Mouse (Mus musculus) G1E-ER4 (cell line): ENCODE data around the gene Fance. TPM values are rescaled to one million over a fixed set of nuclear protein-coding genes. Genes with fewer than 3 reads are reported as not detected.

Experiments used
- GATA1 ChIP-seq: IDR thresholded peaks from one replicate; pipeline ENCODE4 v1.8.0; 2012; ENCODE audit warnings: low read length, inconsistent platforms
- polyA plus RNA-seq: library from polyadenylated mRNA; stranded (reverse); fragments of >175 nt; gene quantifications from 2 replicates; pipeline ENCODE4 v1.2.3, GENCODE M21; 2012

Gene Fance
- polyA plus RNA-seq, 1 experiment = 121 TPM

DNA sequence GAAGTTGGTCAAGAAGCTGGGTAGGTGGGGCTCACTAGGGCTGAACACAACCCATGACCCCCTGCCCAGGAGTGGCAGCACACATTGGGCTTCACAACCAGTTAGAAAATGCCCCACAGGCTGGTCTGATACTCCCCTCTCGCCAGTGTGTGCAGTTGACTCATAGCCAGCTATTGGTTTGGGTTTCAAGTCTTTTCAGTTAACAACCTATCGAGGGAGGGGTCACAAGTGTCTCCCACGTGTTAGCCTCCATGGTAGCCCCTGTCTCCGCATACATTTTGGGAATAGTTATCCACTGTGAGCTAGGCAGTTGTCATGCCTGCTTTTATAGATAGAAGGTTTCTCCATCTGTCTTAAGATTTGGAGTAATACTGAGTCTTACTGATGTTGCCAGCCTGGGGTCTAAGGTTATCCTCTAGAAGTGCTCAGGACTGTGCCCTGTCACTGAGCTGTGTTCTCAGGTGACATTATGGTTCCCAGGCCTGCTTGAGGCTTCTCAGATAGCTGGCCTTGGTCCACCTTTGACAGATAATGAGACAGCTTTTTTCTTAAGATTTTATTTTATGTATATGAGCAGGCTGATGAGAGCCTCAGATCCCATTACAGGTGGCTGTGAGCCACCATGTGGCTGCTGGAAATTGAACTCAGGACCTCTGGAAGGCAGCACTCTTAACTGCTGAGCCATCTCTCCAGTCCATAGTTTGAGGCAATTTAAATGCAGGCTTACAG, 16.3 kb downstream of the Fance start:
- TF ChIP-seq GATA1 = no peak

DNA sequence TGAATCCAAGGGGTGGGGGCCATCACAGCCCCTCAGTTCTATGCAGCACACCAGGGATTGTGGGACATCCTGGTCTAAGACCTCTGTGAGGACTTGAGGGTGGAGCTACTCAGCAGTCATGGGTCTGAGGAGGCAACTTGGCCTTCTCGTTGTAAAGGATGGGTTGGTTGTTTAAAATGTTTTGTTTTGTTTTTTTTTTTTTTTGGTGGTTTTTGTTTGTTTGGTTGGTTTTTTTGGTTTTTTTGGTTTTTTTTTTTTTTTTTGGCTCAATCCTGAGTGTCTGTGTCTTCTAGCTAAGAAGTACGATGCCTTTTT, 16.9 kb downstream of the Fance start:
- TF ChIP-seq GATA1 = no peak

DNA sequence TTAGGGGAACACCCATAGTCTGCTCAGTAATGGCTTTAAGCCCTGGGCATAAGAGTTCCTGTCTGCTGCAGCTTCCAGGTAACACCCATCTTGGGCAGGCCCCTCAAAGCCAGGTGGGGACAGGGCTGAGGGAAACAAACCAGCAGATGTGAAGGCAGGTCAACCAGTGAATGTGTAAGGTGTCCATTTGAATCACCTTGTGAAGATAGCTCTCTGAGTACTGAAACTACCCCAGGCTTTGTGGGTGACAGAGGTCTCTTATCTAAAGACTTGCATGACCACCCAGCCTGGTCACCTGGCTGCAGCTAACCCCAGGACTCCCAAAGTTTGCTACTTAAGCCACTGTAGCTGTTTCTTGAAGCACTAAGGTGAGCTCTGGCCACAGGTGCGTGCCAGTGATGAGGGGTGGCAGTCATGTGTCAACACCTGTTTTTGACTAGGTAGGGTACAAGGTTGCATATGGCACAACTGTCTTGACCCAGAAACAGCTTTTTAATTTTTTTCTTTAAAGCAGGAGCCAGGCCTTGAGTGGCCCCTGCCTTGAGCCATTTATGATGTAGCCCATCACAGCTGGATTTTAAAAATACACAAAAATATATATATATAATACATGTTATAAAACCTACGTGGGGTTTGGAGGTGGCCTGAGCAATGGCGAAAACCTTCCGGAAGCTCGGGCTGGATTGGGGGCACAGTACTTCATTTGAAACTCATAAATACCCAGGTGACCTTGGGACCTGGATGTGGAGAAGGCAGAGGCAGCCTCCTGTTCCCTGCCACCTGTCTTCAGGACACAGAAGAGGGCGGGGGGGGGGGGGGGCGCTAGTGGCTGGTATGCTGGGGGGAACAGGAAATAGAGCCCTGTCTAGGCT, 18.2 kb downstream of the Fance start:
- no peak for TF ChIP-seq GATA1

DNA sequence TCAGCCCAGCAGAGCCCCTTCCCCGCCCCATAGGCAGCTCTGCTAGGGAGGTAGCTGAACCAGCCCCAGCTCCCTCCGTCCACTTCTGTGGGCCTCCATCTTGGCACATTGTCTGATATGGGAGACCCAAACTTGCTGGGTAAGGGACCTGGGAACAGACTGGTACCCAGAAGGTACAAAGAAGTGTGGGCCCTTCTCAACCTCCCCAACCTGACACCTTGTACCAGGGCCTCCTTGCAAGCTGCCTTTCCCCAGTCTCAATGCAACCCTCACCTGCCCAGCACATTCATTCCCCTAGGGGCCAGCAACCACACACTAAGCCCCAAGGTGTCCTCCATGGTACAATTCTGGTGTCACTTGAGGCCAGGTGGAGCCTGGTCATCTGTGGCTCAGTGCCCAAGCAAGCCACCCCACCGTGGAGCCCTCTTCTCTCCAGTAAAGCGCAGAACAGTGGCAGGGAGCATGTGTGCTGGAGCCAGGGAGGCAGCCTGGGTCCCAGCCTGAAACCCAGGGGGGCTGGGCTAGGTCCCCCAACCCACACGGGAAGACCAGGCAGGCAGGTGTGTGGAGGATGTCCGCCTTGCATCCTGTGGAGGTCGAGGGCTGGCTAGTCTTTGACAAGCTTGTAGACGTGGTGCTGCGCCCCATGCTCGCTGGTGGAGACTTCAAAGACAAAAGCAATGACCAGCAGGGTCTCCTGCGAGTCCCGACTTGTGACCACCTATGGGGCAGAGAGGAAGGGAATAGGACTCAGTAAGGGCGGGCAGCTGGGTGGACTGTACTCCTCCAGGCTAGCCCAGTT, 19.0 kb downstream of the Fance start:
- TF ChIP-seq GATA1 = no peak

DNA sequence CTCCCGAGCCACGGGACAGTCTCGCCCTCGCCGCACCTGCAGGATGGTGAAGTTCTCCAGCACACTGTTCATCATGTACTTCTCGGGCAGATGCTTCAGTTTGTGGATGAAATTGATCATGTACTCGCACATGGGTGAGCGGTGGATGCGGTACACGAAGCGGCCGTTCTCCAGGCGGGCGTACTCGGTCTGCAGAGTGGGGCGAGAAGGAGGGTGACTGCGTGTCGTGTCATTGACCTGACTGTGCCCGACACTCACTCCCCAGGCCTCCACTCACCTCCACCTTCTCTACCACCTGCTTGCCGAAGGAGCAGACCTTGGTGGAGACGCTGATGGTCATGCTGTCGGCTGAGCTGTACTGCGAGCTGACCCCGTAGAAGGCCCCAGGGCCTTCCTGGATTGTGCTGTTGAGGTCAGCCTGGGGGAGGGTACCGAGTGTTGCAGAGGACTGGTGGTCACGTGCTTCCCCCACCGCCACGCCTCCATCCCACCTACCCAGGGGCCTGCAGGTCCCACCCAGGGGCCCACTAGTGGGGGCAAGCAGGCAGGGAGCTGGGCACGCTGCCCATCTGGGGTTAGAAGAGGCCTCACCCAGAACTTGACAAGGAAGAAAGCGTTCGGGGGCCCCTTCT, 19.7 kb downstream of the Fance start:
- no peak for TF ChIP-seq GATA1

DNA sequence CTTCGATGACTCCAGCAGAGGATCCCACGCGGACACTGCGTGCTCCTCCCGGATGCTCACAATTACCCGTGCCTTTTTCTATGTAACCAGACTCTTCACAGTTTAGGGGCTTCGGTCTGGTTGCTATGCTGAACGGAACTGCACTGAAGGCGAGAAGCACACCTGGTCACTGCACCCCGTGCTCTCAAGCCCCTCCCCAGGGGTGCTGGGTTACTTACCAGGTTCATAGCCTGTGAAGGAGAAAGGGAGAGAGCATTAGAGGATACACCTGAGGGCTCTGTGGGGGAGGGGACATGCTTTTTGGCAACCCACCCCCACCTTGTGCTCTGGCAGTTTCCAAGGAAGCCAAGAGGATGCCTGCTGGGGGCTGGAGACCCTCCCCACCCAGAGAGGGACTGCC, 21.9 kb downstream of the Fance start:
- no peak for TF ChIP-seq GATA1

DNA sequence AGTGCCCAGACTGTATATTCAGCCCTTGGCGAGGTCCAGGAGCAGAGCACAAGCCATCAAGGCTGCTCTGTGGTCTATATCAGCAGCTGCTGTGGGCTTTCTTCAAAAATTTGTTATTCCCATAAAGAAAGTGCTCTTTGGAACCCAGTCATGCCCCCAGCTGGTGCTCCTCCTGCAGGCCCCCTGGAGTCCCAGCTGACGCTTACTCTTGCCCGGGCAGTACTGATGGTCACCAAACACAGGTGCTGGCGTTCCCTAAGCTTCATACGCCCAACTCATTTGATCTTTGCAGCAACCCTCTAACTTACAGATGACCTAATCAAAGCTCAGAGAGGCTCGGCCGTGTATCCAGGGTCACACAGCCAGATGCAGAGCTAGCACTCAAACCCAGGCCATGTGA, 24.2 kb downstream of the Fance start:
- no peak for TF ChIP-seq GATA1

DNA sequence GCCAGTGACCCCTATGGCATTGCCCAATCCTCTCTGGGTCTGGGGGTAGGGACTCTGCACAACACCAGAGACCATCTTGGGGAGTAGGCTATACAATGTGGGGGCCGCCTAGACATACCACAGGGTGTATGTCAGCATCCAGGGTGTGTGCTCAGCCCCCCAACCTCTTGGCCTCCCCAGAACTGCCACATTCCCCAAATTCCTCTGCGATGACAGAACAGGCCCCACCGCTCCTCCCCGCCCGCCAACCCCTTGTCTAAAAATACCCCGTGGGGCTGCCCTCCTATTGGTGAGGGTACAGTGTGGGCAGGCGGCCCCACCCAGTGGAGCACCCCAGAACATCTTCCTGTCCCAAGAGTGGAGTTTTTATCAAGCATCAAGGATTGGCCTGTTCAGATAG, 27.3 kb downstream of the Fance start:
- TF ChIP-seq GATA1 = no peak

DNA sequence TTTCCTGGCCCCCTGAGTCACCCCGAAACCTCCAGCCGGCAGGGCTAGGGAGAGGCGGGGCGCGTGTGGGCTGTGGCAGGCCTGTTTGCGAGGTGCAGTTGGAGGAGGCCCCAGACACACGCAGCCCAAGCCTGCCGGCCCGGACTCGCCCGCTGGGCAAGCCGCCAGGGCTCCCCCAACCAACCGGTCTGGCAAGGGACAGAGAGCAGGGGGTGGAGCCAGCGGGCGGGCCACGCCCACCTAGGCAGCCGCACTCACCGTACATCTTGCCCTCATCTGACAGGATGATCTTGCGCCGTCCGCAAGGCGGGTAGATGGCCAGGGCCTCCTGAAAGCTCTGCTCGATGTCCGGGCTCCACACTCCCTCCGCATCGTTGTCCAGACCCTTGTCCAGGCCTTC, 27.8 kb downstream of the Fance start:
- no peak for TF ChIP-seq GATA1

DNA sequence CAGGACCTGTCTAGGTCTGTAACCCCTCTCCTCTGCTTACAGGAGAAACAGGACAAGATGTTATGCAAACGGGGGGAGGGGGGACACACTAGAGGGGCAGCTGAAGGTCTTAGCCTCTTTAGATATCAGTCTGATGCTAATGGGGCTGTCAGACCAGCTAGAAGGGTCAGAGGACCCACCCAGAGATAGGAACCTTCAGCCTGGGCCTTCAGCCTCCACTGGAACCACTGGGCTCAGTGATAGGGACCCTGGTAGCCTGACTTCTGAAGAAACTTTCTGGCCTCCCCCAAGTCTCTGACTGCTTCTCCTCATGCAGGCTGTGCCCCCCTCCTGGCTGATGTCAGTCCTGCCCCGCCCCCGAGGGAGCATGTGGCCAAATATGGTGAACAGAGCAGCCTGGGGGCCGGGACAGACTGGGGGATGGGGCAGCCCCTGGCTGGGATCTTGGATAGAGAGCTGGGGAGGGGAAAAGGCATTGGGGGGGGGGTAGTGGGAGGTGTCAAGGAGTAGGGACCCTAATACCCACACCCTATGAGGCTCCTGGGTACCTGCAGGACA, 30.8 kb downstream of the Fance start:
- TF ChIP-seq GATA1 = no peak

DNA sequence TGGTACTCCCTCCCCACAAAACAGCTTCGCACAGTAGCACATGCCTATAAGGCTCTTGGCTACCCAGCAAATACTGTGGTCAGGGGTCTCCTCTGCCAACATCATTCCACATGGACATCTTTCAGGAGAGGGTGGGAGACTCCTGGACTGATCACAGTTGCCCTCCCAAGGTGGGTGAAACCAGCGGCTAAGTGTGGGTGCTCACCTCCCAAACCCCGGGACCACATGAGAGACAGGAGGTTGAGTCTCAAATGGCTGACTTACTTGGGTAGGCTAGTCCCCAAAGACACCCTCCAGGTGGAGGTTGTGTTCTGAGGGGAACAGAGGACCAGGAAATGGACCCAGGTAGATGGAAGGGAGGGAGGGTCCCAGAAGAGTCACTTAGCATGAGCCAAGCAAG, 31.4 kb downstream of the Fance start:
- no peak for TF ChIP-seq GATA1

DNA sequence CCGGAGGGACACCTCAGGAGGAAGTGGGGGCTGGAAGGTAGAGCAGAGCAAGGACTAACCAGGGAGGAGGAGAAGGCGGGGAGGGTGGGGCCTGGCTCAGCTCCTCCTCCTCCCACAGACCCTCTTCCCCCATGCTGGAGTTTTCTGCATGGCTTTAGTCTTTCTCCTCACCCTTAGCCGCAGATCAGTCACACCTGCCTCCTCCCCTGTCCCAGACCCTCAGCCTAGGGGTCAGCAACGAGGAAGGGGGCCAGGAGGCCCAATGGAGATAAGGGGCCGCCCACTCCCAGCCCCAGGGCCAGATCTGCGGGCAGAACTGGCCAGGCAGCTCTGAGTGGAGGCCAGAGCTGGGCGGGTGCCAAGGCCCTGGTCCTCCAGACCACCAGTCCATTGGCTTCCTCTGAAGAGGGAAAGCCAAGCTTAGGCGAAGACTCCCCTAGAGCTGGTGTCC, 32.0 kb downstream of the Fance start:
- no peak for TF ChIP-seq GATA1

DNA sequence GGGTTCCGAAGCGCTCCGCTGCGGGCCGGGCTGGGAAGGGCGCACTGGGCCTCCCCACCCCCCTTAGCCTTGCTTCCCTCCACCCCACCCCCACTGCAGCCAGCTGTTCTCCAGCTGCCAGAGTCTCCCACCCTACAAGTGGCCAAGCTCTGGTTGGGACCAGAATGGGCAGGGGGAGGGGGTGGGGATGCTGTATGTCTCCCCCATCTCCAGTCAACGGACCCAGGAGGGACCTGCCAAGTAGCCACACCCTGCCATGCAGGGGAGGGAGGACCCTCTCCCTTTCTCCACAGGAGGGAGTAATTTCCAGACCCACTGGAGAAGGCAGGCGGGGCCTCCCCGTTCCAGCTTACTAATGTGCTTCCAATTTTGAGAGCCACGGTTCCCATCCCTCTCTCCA, 32.6 kb downstream of the Fance start:
- no peak for TF ChIP-seq GATA1

DNA sequence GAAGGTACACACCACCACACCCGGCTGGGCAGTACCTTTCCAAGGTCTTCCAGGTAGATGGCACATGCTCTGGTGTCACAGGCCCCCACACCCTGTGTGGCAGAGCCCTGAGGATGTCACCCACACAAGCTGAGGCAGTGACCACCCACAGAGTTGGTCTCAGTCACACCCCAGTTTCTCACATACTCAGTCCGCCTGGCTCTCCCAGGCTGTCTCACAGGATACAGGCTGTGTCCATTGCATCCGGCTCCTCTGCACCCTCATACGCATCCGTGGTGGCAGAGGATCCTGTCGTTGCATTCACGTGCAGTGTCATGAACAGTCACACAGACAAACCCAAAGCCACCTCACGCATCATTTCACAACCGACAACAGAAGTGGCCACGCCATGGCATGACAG, 34.0 kb downstream of the Fance start:
- no peak for TF ChIP-seq GATA1

DNA sequence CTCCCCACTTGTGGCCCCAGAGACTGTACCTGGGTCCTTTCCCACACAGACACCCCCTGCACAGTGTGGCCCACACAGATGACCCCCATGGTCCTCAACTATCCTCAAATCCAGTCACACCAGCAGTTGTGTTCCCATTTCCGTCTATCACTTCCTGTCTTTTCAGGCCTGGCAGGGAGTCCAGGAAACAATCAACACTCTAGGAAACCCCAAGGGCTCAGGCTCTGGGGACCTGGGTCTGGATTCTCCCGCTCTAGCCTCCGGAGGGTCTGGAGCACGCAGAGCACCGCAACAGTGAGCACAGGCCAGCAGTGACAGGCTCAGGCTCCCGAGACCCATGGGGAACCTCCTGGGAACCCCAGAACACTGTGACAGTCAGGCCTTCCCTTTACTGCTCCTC, 34.9 kb downstream of the Fance start:
- TF ChIP-seq GATA1 = no peak

DNA sequence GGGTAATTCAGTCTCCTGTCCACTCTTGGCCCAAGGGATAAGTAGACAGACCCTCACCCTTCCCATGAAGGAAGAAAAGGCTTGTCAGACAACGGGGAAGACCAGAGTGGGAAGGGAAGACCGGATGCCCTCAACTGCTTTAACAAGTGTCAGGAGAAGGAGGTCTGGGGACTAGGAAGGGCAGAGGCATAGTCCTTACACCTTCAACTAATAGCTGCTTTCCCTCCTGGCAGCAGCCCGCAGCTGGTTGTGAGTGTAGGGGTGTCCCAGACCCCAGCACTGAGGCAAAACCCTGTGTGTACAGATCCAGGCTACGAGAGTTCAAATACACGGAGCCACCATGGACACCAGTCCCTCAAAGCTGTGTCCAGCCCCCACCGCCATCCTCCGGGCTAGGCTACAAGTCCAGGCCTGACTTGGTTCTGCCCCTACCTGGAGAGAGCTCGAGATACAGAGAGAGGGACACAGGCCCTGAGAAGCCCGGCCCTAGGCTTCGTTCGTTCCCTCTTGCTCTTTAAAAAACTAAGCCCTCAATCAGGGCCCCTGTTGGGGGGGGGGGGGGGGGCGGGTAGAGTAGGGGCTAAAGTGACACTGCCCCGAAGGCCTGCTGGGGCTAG, 36.1 kb downstream of the Fance start:
- no peak for TF ChIP-seq GATA1
